12 mouse cellular contexts compared by ENCODE assay signal in the genomic region with DNA sequence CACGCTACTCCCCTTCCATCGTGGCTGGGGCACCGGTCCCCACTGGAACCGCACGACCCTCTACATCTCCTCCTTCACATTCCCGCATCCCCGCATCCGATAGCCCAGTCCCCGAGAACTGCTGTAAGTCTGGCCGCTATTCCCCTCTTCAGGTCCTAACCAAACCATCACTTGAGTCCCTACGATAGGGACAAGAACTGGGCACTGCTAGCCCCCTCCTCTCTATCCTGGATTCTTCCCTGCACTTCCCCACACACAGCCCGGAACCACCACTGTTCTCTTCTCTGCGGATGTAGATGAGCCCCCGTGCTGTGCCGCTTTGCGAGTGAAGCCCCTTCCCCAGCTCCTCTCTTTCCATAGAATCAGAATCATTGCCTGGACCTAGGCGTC. TPM values are rescaled to one million over a fixed set of nuclear protein-coding genes. Genes with fewer than 3 reads are reported as not detected.
DNase-seq lines count a peak whose midpoint lies in the region; ATAC-seq and TF ChIP-seq lines count a peak whose summit lies in the region.
"Had no signal": no experiment of that assay in that cellular context is flagged by ENCODE, and none has a peak within 500 bp of the region (broad histone marks: within the 10 kb centered on the region; RNA-seq: fewer than 3 reads in every experiment).

No protein-coding gene starts in this region.

- WGBS in forebrain, embryonic 11.5 days, result under 1% methylated on average over 16 of the region's 17 CpGs
- 6% methylated on average over 17 of the region's 17 CpGs for WGBS in intestine, embryonic 16.5 days
- 2% methylated on average over 16 of the region's 17 CpGs for WGBS in neural tube, embryonic 12.5 days

- DNase-seq in layer of hippocampus, adult 2 months (ENCODE audit: low spot score in 2 of 2), result no peak
- DNase-seq in layer of hippocampus, adult 11-12 months (ENCODE audit: low spot score), result no peak
- no peak for DNase-seq in forebrain, embryonic 11.5 days (ENCODE audit: low spot score)
- no peak for DNase-seq in thymus, postnatal 10 days (ENCODE audit: low spot score in 2 of 2)
- DNase-seq in left cerebral cortex, adult 9 months (ENCODE audit: low spot score in 2 of 2), result no peak
- no peak for DNase-seq in layer of hippocampus, adult 9-10 months (ENCODE audit: low spot score)
- DNase-seq: cerebellum, postnatal 10 days; heart, adult 18-20 months; right cerebral cortex, adult 18-20 months had no signal

- H3K9me3 ChIP-seq in forebrain, embryonic 11.5 days (ENCODE audit: control insufficient read depth, low read length), result no peaks in the 10 kb centered on the region
- H3K9me3 ChIP-seq in intestine, embryonic 16.5 days (ENCODE audit: control insufficient read depth, low read length), result no peaks in the 10 kb centered on the region
- H3K9me3 ChIP-seq in neural tube, embryonic 12.5 days, result no peaks in the 10 kb centered on the region

- TF ChIP-seq CTCF in layer of hippocampus, adult 2 months (conservative IDR thresholded peaks at IDR 0.05), result no peak

- H3K27ac ChIP-seq in layer of hippocampus, adult 2 months, result peak overlapping the region; percentile 77
- no peak overlapping the region for H3K27ac ChIP-seq in forebrain, embryonic 11.5 days (ENCODE audit: low read depth, low read length)
- no peak overlapping the region for H3K27ac ChIP-seq in intestine, embryonic 16.5 days (ENCODE audit: low read length)
- H3K27ac ChIP-seq in neural tube, embryonic 12.5 days, result no peak overlapping the region

- no peak for ATAC-seq in forebrain, embryonic 11.5 days (replicated peaks; ENCODE audit: low FRiP score)
- ATAC-seq in intestine, embryonic 16.5 days, result no peak
- ATAC-seq in neural tube, embryonic 12.5 days (ENCODE audit: low FRiP score, low read depth), result no peak

- H3K4me3 ChIP-seq in layer of hippocampus, adult 2 months, result peak overlapping the region; percentile 62
- H3K4me3 ChIP-seq in forebrain, embryonic 11.5 days (ENCODE audit: low read depth, low read length), result peak overlapping the region; percentile 73
- peak overlapping the region; percentile 68 for H3K4me3 ChIP-seq in intestine, embryonic 16.5 days (ENCODE audit: low read length)
- H3K4me3 ChIP-seq in neural tube, embryonic 12.5 days, result peak overlapping the region; percentile 73

- peaks cover 6% of the 10 kb centered on the region for H3K27me3 ChIP-seq in forebrain, embryonic 11.5 days (ENCODE audit: control insufficient read depth, insufficient read depth, low read length)
- H3K27me3 ChIP-seq in intestine, embryonic 16.5 days (replicated peaks; ENCODE audit: control insufficient read depth, insufficient read depth, low read length), result peaks cover 17% of the 10 kb centered on the region
- H3K27me3 ChIP-seq in neural tube, embryonic 12.5 days (replicated peaks), result peaks cover 27% of the 10 kb centered on the region

- 0 out of 2 replicates have a peak, but pooled peaks cover 2% of the 10 kb centered on the region for H3K4me1 ChIP-seq in forebrain, embryonic 11.5 days (replicated peaks; ENCODE audit: control insufficient read depth, insufficient read depth, low read length)
- H3K4me1 ChIP-seq in intestine, embryonic 16.5 days (ENCODE audit: control insufficient read depth, insufficient read depth, low read length), result peaks cover 8% of the 10 kb centered on the region
- H3K4me1 ChIP-seq in neural tube, embryonic 12.5 days, result peaks cover 7% of the 10 kb centered on the region

- H3K36me3 ChIP-seq in forebrain, embryonic 11.5 days (ENCODE audit: control insufficient read depth, insufficient read depth, low read length), result no peaks in the 10 kb centered on the region
- H3K36me3 ChIP-seq in intestine, embryonic 16.5 days (ENCODE audit: control insufficient read depth, insufficient read depth, low read length), result no peaks in the 10 kb centered on the region
- H3K36me3 ChIP-seq in neural tube, embryonic 12.5 days, result no peaks in the 10 kb centered on the region

- H3K4me2 ChIP-seq in forebrain, embryonic 11.5 days (ENCODE audit: low read depth, low read length, severe bottlenecking), result peak overlapping the region; percentile 86
- 0 out of 2 replicates have a peak overlapping the region, but pooled peaks have one; percentile 100 for H3K4me2 ChIP-seq in intestine, embryonic 16.5 days (ENCODE audit: low read depth, low read length)
- peak overlapping the region; percentile 91 for H3K4me2 ChIP-seq in neural tube, embryonic 12.5 days (replicated peaks)

- peak overlapping the region; percentile 72 for H3K9ac ChIP-seq in forebrain, embryonic 11.5 days (ENCODE audit: low read length)
- no peak overlapping the region for H3K9ac ChIP-seq in intestine, embryonic 16.5 days (ENCODE audit: low read depth, low read length)
- peak overlapping the region; percentile 73 for H3K9ac ChIP-seq in neural tube, embryonic 12.5 days

RNA-seq across cellular contexts. Expression of gene Necab2, which starts 1.3 kb away (rescaled TPM):
- total RNA-seq in layer of hippocampus, adult 2 months (2021), result 100 to 1,000 TPM in 1 of 2 experiments, 10 to 100 TPM in 1; 99.0 to 104 TPM
- 15.3 and 18.3 TPM in 2 replicates for polyA plus RNA-seq in forebrain, embryonic 11.5 days (2014; fragmentation: Nextera tagmentation; extraction: Ambion mirVana)
- polyA plus RNA-seq in intestine, embryonic 16.5 days (2015; fragmentation: Nextera tagmentation; extraction: Ambion mirVana), result 1.3 and 1.6 TPM in 2 replicates
- polyA plus RNA-seq in neural tube, embryonic 12.5 days (2016; fragmentation: Nextera tagmentation; extraction: Ambion mirVana), result 26.3 and 29.5 TPM in 2 replicates
- total RNA-seq: heart, adult 18-20 months had no signal

RNA-seq across cellular contexts. Expression of gene Osgin1, which starts 13.9 kb away (rescaled TPM):
- total RNA-seq in layer of hippocampus, adult 2 months (2021), result 1 to 10 TPM in 1 of 2 experiments, under 1 TPM in 1; 0.18 to 1.3 TPM
- polyA plus RNA-seq in forebrain, embryonic 11.5 days (2014; fragmentation: Nextera tagmentation; extraction: Ambion mirVana), result 0.09 TPM in 1 of 2 replicates, not detected in the other
- polyA plus RNA-seq in intestine, embryonic 16.5 days (2015; fragmentation: Nextera tagmentation; extraction: Ambion mirVana), result 8.0 and 9.2 TPM in 2 replicates
- 0.13 and 0.42 TPM in 2 replicates for polyA plus RNA-seq in neural tube, embryonic 12.5 days (2016; fragmentation: Nextera tagmentation; extraction: Ambion mirVana)

RNA-seq across cellular contexts. Expression of gene Mlycd, which starts 53.1 kb away (rescaled TPM):
- total RNA-seq in layer of hippocampus, adult 2 months (2021), result 10 to 100 TPM; 29.1 to 30.8 TPM
- polyA plus RNA-seq in forebrain, embryonic 11.5 days (2014; fragmentation: Nextera tagmentation; extraction: Ambion mirVana), result 12.0 and 13.5 TPM in 2 replicates
- 20.6 and 22.7 TPM in 2 replicates for polyA plus RNA-seq in intestine, embryonic 16.5 days (2015; fragmentation: Nextera tagmentation; extraction: Ambion mirVana)
- polyA plus RNA-seq in neural tube, embryonic 12.5 days (2016; fragmentation: Nextera tagmentation; extraction: Ambion mirVana), result 15.1 and 16.3 TPM in 2 replicates

RNA-seq across cellular contexts. Expression of gene Slc38a8, which starts 53.7 kb away (rescaled TPM):
- under 1 TPM in 1 of 2 experiments, not detected in 1; 0.41 TPM for total RNA-seq in layer of hippocampus, adult 2 months (2021)
- polyA plus RNA-seq in forebrain, embryonic 11.5 days (2014; fragmentation: Nextera tagmentation; extraction: Ambion mirVana), result 0.13 TPM in 1 of 2 replicates, not detected in the other
- 0.05 and 0.06 TPM in 2 replicates for polyA plus RNA-seq in intestine, embryonic 16.5 days (2015; fragmentation: Nextera tagmentation; extraction: Ambion mirVana)
- not detected in 2 replicates for polyA plus RNA-seq in neural tube, embryonic 12.5 days (2016; fragmentation: Nextera tagmentation; extraction: Ambion mirVana)
- total RNA-seq: adrenal gland, adult 18-20 months; heart, adult 18-20 months had no signal
